Mouse (Mus musculus) midbrain, embryonic 16.5 days (tissue): ENCODE data around the gene Gm11938. TPM values are rescaled to one million over a fixed set of nuclear protein-coding genes. Genes with fewer than 3 reads are reported as not detected.

Experiments
- ATAC-seq: fragments of 200-750 bp; cut with Nextera tagmentation; 2 replicates; pipeline ENCODE4 v1.8.0; 2017; ENCODE audit warnings: moderate TSS enrichment
- H3K27ac ChIP-seq: fragments of 300-500 bp; sonication (generic); 2 replicates; pipeline ENCODE4 v1.5.1; 2014; ENCODE audit warnings: mild to moderate bottlenecking, low read length, mixed read lengths
- H3K27me3 ChIP-seq: fragments of 300-500 bp; sonication (generic); 2 replicates; pipeline ENCODE4 v1.6.1; 2014; ENCODE audit warnings: low read depth, low read length, mixed read lengths; ENCODE audit not compliant: control insufficient read depth, insufficient read depth
- H3K36me3 ChIP-seq: fragments of 300-500 bp; sonication (generic); 2 replicates; pipeline ENCODE4 v1.6.1; 2014; ENCODE audit warnings: mild to moderate bottlenecking, low read length, moderate library complexity, mixed read lengths; ENCODE audit not compliant: control insufficient read depth, insufficient read depth
- H3K4me1 ChIP-seq: fragments of 300-500 bp; sonication (generic); 2 replicates; pipeline ENCODE4 v1.6.1; 2014; ENCODE audit warnings: mild to moderate bottlenecking, low read length, mixed read lengths; ENCODE audit not compliant: control insufficient read depth, insufficient read depth
- H3K4me2 ChIP-seq: fragments of 300-500 bp; sonication (generic); 2 replicates; pipeline ENCODE4 v1.6.1; 2014; ENCODE audit warnings: mild to moderate bottlenecking, low read length, mixed read lengths
- H3K4me3 ChIP-seq: fragments of 300-500 bp; sonication (generic); 2 replicates; pipeline ENCODE4 v1.5.1; 2014; ENCODE audit warnings: low read depth, mild to moderate bottlenecking, low read length, moderate library complexity, mixed read lengths
- H3K9ac ChIP-seq: fragments of 300-500 bp; sonication (generic); 2 replicates; pipeline ENCODE4 v1.6.1; 2014; ENCODE audit warnings: low read depth, low read length, mixed read lengths
- H3K9me3 ChIP-seq: fragments of 300-500 bp; sonication (generic); replicated peaks from 2 replicates; pipeline ENCODE4 v1.6.1; 2014; ENCODE audit warnings: mild to moderate bottlenecking, low read length, mixed read lengths; ENCODE audit not compliant: control insufficient read depth, poor library complexity, severe bottlenecking
- WGBS: fragments of 180-500 bp; shearing (Covaris S2); extraction: QIAGEN DNeasy Blood & Tissue Kit; methylation state at CpG from one replicate; pipeline ENCODE4 v1.1.7; 2014; 5-methylcytosine and 5-hydroxymethylcytosine counted together
- polyA plus RNA-seq: library from polyadenylated mRNA; unstranded; fragments of >200 nt; fragmentation: Nextera tagmentation; extraction: Ambion mirVana; gene quantifications from 2 replicates; pipeline ENCODE4 v1.2.1, GENCODE M21; 2015

Gm11938 gene
- polyA plus RNA-seq, 1 experiment from 2014 or later = not detected

- no peak within 1 kb of the TSS for H3K9ac ChIP-seq
- WGBS = 82% methylated on average over 5 of the region's 5 CpGs
- no peaks in the 10 kb centered on the region for H3K9me3 ChIP-seq
- H3K36me3 ChIP-seq = no peaks in the 10 kb centered on the region
- no peak for ATAC-seq
- H3K27me3 ChIP-seq = no peaks in the 10 kb centered on the region
- no peak within 1 kb of the TSS for H3K27ac ChIP-seq
- H3K4me3 ChIP-seq = no peak within 1 kb of the TSS
- H3K4me1 ChIP-seq = no peaks in the 10 kb centered on the region
- H3K4me2 ChIP-seq = no peak within 1 kb of the TSS
Observed at GRCm38 (mm10) chr11:99583245-99583704, 19.8 kb downstream of the Gm11938 start, which contains the start of gene Krtap1-4. Gene Krtap1-4 (minus strand): TSS chr11:99583654.

- Histone ChIP-seq H3K4me3 (no peak overlapping the region), H3K27me3 (no peaks in the 10 kb centered on the region), H3K9me3 (no peaks in the 10 kb centered on the region), H3K36me3 (no peaks in the 10 kb centered on the region), H3K9ac (no peak overlapping the region), H3K4me1 (no peaks in the 10 kb centered on the region), H3K4me2 (no peak overlapping the region), H3K27ac (no peak overlapping the region)
- ATAC-seq = no peak
- 85% methylated on average over 6 of the region's 6 CpGs for WGBS
Observed at GRCm38 (mm10) chr11:99581564-99581963, 21.5 kb downstream of the Gm11938 start.

- WGBS = 95% methylated on average over 5 of the region's 5 CpGs
- H3K9me3 ChIP-seq = no peaks in the 10 kb centered on the region
- H3K4me1 ChIP-seq = no peaks in the 10 kb centered on the region
- H3K36me3 ChIP-seq = no peaks in the 10 kb centered on the region
- no peaks in the 10 kb centered on the region for H3K27me3 ChIP-seq
- ATAC-seq = no peak
- no peak overlapping the region for H3K9ac ChIP-seq
- H3K4me3 ChIP-seq = no peak overlapping the region
- H3K4me2 ChIP-seq = no peak overlapping the region
- H3K27ac ChIP-seq = no peak overlapping the region
Observed at GRCm38 (mm10) chr11:99581051-99581450, 22.1 kb downstream of the Gm11938 start.

- H3K9me3 ChIP-seq = no peaks in the 10 kb centered on the region
- WGBS = 85% methylated on average over 6 of the region's 6 CpGs
- H3K36me3 ChIP-seq = no peaks in the 10 kb centered on the region
- H3K27me3 ChIP-seq = no peaks in the 10 kb centered on the region
- H3K4me1 ChIP-seq = no peaks in the 10 kb centered on the region
- H3K4me3 ChIP-seq = no peak within 1 kb of the TSS
- H3K4me2 ChIP-seq = no peak within 1 kb of the TSS
- ATAC-seq = no peak
- H3K27ac ChIP-seq = no peak within 1 kb of the TSS
- H3K9ac ChIP-seq = no peak within 1 kb of the TSS
Observed at GRCm38 (mm10) chr11:99580636-99581035, 22.5 kb downstream of the Gm11938 start, which contains the start of gene Krtap1-5. Gene Krtap1-5 (minus strand): TSS chr11:99581016.

GRCm38 (mm10) chr11:99574106-99574505, 29.0 kb downstream of the Gm11938 start:
- H3K36me3 ChIP-seq = no peaks in the 10 kb centered on the region
- H3K27ac ChIP-seq = no peak overlapping the region
- H3K9me3 ChIP-seq = no peaks in the 10 kb centered on the region
- H3K4me3 ChIP-seq = peak overlapping the region; percentile 7; the same call in 1 of the 2 replicates
- WGBS = 1% methylated on average over 7 of the region's 7 CpGs
- H3K27me3 ChIP-seq = no peaks in the 10 kb centered on the region
- no peak overlapping the region for H3K9ac ChIP-seq
- H3K4me2 ChIP-seq = peak overlapping the region; percentile 40
- ATAC-seq = peak; percentile 51; the same call in 1 of the 2 replicates
- H3K4me1 ChIP-seq = no peaks in the 10 kb centered on the region

- H3K27ac ChIP-seq = no peak overlapping the region
- no peak overlapping the region for H3K4me3 ChIP-seq
- no peaks in the 10 kb centered on the region for H3K9me3 ChIP-seq
- H3K36me3 ChIP-seq = no peaks in the 10 kb centered on the region
- 14% methylated on average over 4 of the region's 4 CpGs for WGBS
- no peak overlapping the region for H3K4me2 ChIP-seq
- no peaks in the 10 kb centered on the region for H3K27me3 ChIP-seq
- no peak overlapping the region for H3K9ac ChIP-seq
- ATAC-seq = no peak
- no peaks in the 10 kb centered on the region for H3K4me1 ChIP-seq
Observed at GRCm38 (mm10) chr11:99573164-99573563, 29.9 kb downstream of the Gm11938 start.

- Histone ChIP-seq H3K36me3 (no peaks in the 10 kb centered on the region), H3K4me3 (no peak within 1 kb of the TSS), H3K27me3 (no peaks in the 10 kb centered on the region), H3K27ac (no peak within 1 kb of the TSS), H3K4me2 (no peak within 1 kb of the TSS), H3K9ac (no peak within 1 kb of the TSS), H3K4me1 (no peaks in the 10 kb centered on the region), H3K9me3 (no peaks in the 10 kb centered on the region)
- ATAC-seq = no peak
- whole genome bisulfite sequencing = 95% methylated on average over 7 of the region's 7 CpGs
Observed at GRCm38 (mm10) chr11:99566530-99566929, 36.6 kb downstream of the Gm11938 start, which contains the start of gene Krtap3-1. Gene Krtap3-1 (minus strand): TSS chr11:99566630.

GRCm38 (mm10) chr11:99562580-99562979, 40.5 kb downstream of the Gm11938 start:
- Histone ChIP-seq H3K9me3 (no peaks in the 10 kb centered on the region), H3K27me3 (no peaks in the 10 kb centered on the region), H3K4me1 (no peaks in the 10 kb centered on the region), H3K4me3 (no peak overlapping the region), H3K9ac (no peak overlapping the region), H3K4me2 (no peak overlapping the region), H3K27ac (no peak overlapping the region), H3K36me3 (no peaks in the 10 kb centered on the region)
- ATAC-seq = no peak
- 86% methylated on average over 6 of the region's 6 CpGs for WGBS

GRCm38 (mm10) chr11:99559366-99559765, 43.7 kb downstream of the Gm11938 start, which contains the start of gene Gm11939:
Gene Gm11939 (minus strand): TSS chr11:99559466.
- Histone ChIP-seq H3K9ac (no peak within 1 kb of the TSS), H3K27ac (no peak within 1 kb of the TSS), H3K9me3 (no peaks in the 10 kb centered on the region), H3K4me2 (no peak within 1 kb of the TSS), H3K4me3 (no peak within 1 kb of the TSS), H3K4me1 (no peaks in the 10 kb centered on the region), H3K36me3 (no peaks in the 10 kb centered on the region), H3K27me3 (no peaks in the 10 kb centered on the region)
- WGBS = 94% methylated on average over 9 of the region's 9 CpGs
- no peak for ATAC-seq
